Mouse (Mus musculus) liver, embryonic 14.5 days (tissue): ENCODE measurements around the gene Leng8.

Experiments used
- CTCF ChIP-seq: IDR thresholded peaks from 2 replicates; pipeline ENCODE4 v1.5.1; 2016; ENCODE audit warnings: antibody characterized with exemption, low read depth, control low read depth
- EP300 ChIP-seq: IDR thresholded peaks from 2 replicates; pipeline ENCODE4 v1.6.1; 2016; ENCODE audit warnings: antibody characterized with exemption, low read depth

- TF ChIP-seq CTCF (no peak), EP300 (no peak)
Measured at GRCm38 (mm10) chr7:4178438-4178837, 41.6 kb downstream of the Leng8 start.
